ENCODE assay signal across 8 mouse cellular contexts in genomic region chr9:78022187-78022945, GRCm38 (mm10). TPM values are rescaled to one million over a fixed set of nuclear protein-coding genes. Genes with fewer than 3 reads are reported as not detected.
A peak's percentile ranks its signal among the peaks of the same experiment; 100 is the strongest.
DNase-seq lines count a peak whose midpoint lies in the region; ATAC-seq lines count a peak whose summit lies in the region.

No protein-coding gene starts in this region.

- no peak overlapping the region for H3K9ac ChIP-seq in heart, embryonic 14.5 days (ENCODE audit: low read length)
- no peak overlapping the region for H3K9ac ChIP-seq in liver, embryonic 16.5 days (ENCODE audit: low read depth, low read length)

- no peaks in the 10 kb centered on the region for H3K27me3 ChIP-seq in heart, embryonic 14.5 days (ENCODE audit: control insufficient read depth, insufficient read depth, low read length)
- H3K27me3 ChIP-seq in liver, embryonic 16.5 days (ENCODE audit: control insufficient read depth, insufficient read depth, low read depth, low read length): no peaks in the 10 kb centered on the region

- no peak overlapping the region for H3K4me2 ChIP-seq in heart, embryonic 14.5 days (ENCODE audit: low read length)
- no peak overlapping the region for H3K4me2 ChIP-seq in liver, embryonic 16.5 days (ENCODE audit: low read depth, low read length)

- no peak overlapping the region for H3K4me3 ChIP-seq in heart, embryonic 14.5 days (ENCODE audit: control insufficient read depth in 1 of 2, insufficient read depth in 1 of 2, low read depth in 1 of 2, low read length in 2 of 2)
- no peak overlapping the region for H3K4me3 ChIP-seq in liver, embryonic 16.5 days (ENCODE audit: low read depth, low read length)

- peak; percentile 41; the same call in 1 of the 2 replicates for ATAC-seq in heart, embryonic 14.5 days (ENCODE audit: insufficient number of reproducible peaks, insufficient read depth, low FRiP score, low read depth)
- peak; percentile 56 for ATAC-seq in liver, embryonic 16.5 days (ENCODE audit: low read depth)

- WGBS in heart, embryonic 14.5 days: 71% methylated on average over 8 of the region's 8 CpGs
- WGBS in liver, embryonic 16.5 days (ENCODE audit: insufficient replicate concordance): 41% methylated on average over 8 of the region's 8 CpGs

- H3K36me3 ChIP-seq in heart, embryonic 14.5 days (ENCODE audit: control insufficient read depth, insufficient read depth, low read length): no peaks in the 10 kb centered on the region
- H3K36me3 ChIP-seq in liver, embryonic 16.5 days (ENCODE audit: control insufficient read depth, insufficient read depth): no peaks in the 10 kb centered on the region

- H3K9me3 ChIP-seq in heart, embryonic 14.5 days (ENCODE audit: control insufficient read depth, low read length): no peaks in the 10 kb centered on the region
- H3K9me3 ChIP-seq in liver, embryonic 16.5 days (replicated peaks; ENCODE audit: control insufficient read depth, low read length): no peaks in the 10 kb centered on the region

- 0 out of 4 replicates have a peak overlapping the region, but pooled peaks have one; percentile 9 for H3K27ac ChIP-seq in heart, embryonic 14.5 days (replicated peaks in 1 of 2; ENCODE audit: control insufficient read depth in 1 of 2, insufficient read depth in 1 of 2, low read depth in 2 of 2, low read length in 2 of 2)
- peak overlapping the region; percentile 53; the same call in 1 of the 2 replicates for H3K27ac ChIP-seq in liver, embryonic 16.5 days (ENCODE audit: low read length)

- H3K4me1 ChIP-seq in heart, embryonic 14.5 days (ENCODE audit: control insufficient read depth in 2 of 2, insufficient read depth in 2 of 2, low read length in 2 of 2): peaks cover 17 to 18% of the 10 kb centered on the region in 2 experiments
- peaks cover 6% of the 10 kb centered on the region for H3K4me1 ChIP-seq in liver, embryonic 16.5 days (ENCODE audit: control insufficient read depth, low read depth, low read length)

- DNase-seq in gastrocnemius, postnatal 25 days: peak; percentile 35
- no peak for DNase-seq in gastrocnemius, postnatal 4 days (ENCODE audit: low spot score in 2 of 2)
- DNase-seq in MN1 (ENCODE audit: low spot score): peak; percentile 70
- peak; percentile 60 to 64 for DNase-seq in urinary bladder, postnatal 36 days (ENCODE audit: low spot score in 2 of 2)
- no peak for DNase-seq in thymus, postnatal 36 days
- DNase-seq in spleen, postnatal 10 days (ENCODE audit: low spot score in 2 of 2): no peak

RNA-seq across cellular contexts. Expression of gene Gcm1, which starts 29.4 kb away (rescaled TPM):
- not detected for total RNA-seq in gastrocnemius, postnatal 25 days (2021)
- not detected for total RNA-seq in gastrocnemius, postnatal 4 days (2021)
- polyA plus RNA-seq in heart, embryonic 14.5 days (2014; fragmentation: Nextera tagmentation; extraction: Ambion mirVana): not detected in 2 replicates
- not detected in 2 replicates for polyA plus RNA-seq in liver, embryonic 16.5 days (2015; fragmentation: Nextera tagmentation; extraction: Ambion mirVana)

Comparison
In these comparisons a context has a peak if more than half of its experiments do, and no peak if none do; other contexts are left out.
1. DNase-seq: peak in gastrocnemius, postnatal 25 days (single experiment), MN1 (single experiment) and urinary bladder, postnatal 36 days (2 of 2); none in gastrocnemius, postnatal 4 days (0 of 2), thymus, postnatal 36 days (0 of 2) and spleen, postnatal 10 days (0 of 2).